Mouse (Mus musculus): Measurements from ENCODE around the gene Dpf3. TPM values are rescaled to one million over a fixed set of nuclear protein-coding genes. Genes with fewer than 3 reads are reported as not detected.

Gene Dpf3
- total RNA-seq, 4 experiments from 2014 or later, result 16.1 to 21.9 (median 20.1) TPM

GRCm38 (mm10) chr12:83470085-83470484, 17.4 kb downstream of the Dpf3 start:
- no peak for DNase-seq (ENCODE audit: low spot score in 2 of 2)

DNA sequence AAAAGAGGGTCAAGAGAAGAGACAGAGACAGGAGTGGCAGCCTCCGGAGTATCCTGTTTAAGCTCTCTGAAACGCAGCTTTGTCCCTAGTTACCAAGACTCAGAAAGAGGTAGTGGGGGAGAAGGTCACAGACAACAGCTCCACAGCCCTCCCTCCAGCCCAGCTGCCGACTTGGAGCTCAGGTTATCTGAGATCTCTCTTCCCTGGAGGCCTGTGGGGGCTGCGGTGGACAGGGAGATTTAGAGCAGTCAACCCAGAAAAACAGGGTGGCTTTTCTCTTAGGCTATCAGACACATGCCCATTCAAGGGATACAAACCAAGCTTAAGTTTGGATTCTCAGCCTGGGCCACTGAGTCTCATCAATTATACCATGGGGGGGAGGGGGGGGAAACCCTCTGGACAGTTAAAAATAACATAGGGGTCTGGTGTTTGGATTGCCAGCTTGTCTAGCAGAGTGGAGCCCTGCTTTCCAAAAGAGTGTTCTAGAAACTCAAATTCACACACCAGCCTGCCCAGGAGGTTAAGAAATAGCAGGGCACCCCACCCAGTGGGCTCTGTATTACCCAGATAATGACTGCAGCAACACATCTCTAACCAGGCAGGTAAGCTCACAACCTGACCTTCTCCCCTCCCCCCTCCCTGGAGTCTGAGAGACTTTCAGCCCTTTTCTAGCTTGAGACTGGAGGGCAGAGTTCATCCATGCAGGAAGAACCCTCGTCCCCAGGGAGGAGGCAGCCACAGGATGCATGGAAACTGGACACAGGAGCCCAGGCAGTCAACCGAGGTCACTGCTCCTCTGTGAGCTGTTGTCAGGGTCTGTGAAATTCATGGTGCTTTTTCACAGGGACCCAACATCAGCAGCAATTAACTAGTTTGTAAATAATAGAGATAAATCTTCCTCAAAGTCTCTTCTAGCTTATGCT, 20.7 kb downstream of the Dpf3 start:
- DNase-seq (ENCODE audit: low spot score in 2 of 2), result no peak

GRCm38 (mm10) chr12:83466053-83466452, 21.5 kb downstream of the Dpf3 start:
- DNase-seq (ENCODE audit: low spot score in 2 of 2), result no peak

GRCm38 (mm10) chr12:83460272-83460671, 27.2 kb downstream of the Dpf3 start:
- no peak for DNase-seq (ENCODE audit: low spot score in 2 of 2)

- no peak for DNase-seq (ENCODE audit: low spot score in 2 of 2)
Observed at GRCm38 (mm10) chr12:83454697-83455321, 32.7 kb downstream of the Dpf3 start.

DNA sequence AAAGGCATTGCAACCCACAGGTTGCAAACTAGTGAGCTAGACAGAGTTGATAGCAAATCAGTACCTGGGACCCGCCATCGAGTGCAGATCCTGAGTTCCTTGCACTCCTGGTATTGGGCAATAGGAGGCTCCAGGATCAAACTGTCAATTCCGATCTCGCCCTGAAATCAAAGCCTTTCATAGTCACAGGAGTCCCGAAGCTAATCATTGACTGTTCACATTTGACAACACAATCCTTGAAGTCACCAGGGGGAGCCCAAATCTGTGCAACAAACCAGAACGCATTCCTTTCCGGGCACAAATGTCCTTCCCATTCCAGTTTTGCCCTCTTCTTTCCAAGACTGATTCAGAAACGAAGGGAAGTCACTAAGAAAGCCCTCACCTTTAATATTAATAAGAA, 35.7 kb downstream of the Dpf3 start:
- DNase-seq (ENCODE audit: low spot score in 2 of 2), result no peak

DNA sequence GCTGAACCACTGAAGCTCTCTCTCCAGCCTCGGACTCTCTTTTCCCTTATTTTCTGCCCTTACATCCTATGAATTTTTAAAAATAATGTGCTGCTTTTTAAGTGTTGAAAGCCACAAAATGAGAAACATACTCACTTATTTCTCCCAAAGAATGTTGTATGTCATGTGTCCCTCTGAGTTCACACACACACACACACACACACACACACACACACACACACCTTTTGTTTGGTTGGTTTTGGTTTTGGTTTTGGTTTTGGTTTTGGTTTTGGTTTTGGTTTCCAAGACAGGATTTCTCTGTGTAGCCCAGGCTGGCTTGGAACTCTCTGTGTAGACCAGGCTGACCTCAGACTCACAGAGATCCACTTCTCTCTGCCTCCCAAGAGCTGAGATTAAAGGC, 37.0 kb downstream of the Dpf3 start:
- no peak for DNase-seq (ENCODE audit: low spot score in 2 of 2)

DNA sequence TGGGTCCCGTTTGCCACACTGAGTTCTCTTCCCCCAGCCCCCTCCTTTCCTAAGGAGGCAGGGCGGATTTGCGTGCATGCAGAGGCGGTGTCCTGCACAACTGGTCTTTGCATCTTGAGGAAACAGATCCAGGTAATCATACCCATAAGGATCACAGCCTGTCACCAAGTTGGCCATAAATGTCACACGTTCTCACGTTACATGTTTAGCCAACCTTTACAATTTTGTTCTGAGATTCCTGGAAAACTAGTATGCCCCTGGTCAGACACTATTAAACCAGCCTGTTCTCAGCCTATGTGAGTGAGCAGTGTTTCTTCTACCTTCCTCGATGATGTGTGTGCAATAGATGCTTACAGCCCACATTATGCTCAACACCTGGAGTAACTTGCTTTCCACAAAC, 38.3 kb downstream of the Dpf3 start:
- no peak for DNase-seq (ENCODE audit: low spot score in 2 of 2)

DNA sequence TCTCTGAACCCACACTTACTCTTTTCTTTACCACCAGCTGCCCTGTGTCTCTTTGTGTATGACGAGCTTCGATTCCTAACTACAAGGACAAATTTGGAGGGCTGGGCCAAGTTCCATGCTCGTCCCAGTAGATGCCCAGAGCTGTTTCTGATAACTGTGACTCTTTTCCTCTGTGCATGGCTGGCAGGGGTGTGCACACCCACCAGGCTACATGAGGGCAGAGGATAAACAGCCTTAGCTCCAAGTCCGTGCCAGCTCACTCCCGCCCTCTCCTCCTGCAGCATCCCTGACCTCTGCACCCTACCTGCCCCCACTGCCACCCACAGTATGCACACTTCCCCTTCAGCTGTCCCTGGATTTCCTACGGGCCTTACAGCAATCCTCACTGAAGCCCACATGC, 41.9 kb downstream of the Dpf3 start:
- no peak for DNase-seq (ENCODE audit: low spot score in 2 of 2)

- no peak for DNase-seq (ENCODE audit: low spot score in 2 of 2)
Observed at GRCm38 (mm10) chr12:83444448-83444847, 43.1 kb downstream of the Dpf3 start.

DNA sequence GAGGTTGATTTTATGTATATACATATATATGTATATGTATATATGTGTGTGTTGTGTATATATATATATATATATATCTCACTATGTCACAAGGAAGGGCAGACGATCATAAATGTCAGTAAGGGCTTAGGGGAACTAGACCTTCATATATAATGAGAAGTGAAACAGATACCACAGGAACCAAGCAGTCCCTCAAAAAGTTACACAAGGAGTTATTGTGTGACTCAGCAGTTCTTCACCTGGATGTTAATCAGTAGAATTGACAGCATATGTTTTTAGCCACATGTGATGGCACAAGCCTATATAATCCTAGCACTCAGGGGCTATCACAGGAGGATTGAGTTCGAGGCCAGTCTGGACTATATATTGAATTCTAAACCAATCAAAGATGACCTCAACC, 49.5 kb downstream of the Dpf3 start:
- DNase-seq (ENCODE audit: low spot score in 2 of 2), result no peak

GRCm38 (mm10) chr12:83433987-83434698, 53.4 kb downstream of the Dpf3 start:
- no peak for DNase-seq (ENCODE audit: low spot score in 2 of 2)

DNA sequence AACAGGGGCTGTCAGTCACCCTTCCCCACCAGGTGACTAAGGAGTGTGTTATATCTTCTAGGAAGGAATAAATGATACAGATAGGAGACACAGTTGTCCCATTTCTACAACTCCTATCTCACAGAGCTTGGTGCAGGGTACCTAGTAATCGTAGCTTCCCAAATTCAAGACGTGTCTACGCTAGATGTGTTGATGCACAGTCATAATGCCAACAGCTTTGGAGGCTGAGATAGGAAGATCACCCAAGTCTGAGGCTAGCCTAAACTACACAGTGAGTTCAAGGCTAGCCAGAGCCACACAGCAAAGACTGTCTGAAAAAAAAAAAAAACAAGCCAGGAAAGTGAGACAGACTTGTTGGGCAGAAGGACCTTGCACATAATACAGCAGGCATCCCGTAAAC, 54.1 kb downstream of the Dpf3 start:
- no peak for DNase-seq (ENCODE audit: low spot score in 2 of 2)

- no peak for DNase-seq (ENCODE audit: low spot score in 2 of 2)
Observed at GRCm38 (mm10) chr12:83430207-83430606, 57.3 kb downstream of the Dpf3 start.

DNA sequence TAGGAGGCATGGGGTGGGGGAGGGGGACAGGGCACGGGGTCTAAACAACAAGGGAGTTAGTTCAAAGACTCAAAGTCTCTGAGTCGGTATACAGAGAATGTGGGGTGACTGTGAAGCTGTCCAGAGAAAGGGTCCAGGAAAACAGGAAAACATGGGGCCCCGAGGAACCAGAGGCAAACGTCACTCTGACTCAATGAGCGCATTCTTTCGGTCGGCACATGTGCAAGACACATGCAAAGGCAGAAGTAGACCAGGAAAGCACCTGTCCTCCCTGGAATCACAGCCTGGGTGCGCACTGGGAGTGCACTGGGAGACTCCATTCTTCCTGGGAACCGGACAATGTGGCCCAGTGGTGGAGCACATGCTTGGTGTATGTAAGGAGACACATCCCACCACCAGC, 59.5 kb downstream of the Dpf3 start:
- no peak for DNase-seq (ENCODE audit: low spot score in 2 of 2)

GRCm38 (mm10) chr12:83427601-83428000, 59.9 kb downstream of the Dpf3 start:
- no peak for DNase-seq (ENCODE audit: low spot score in 2 of 2)

- DNase-seq (ENCODE audit: low spot score in 2 of 2), result no peak
Observed at GRCm38 (mm10) chr12:83426326-83426725, 61.2 kb downstream of the Dpf3 start.

GRCm38 (mm10) chr12:83425736-83426135, 61.8 kb downstream of the Dpf3 start:
- DNase-seq (ENCODE audit: low spot score in 2 of 2), result no peak

DNA sequence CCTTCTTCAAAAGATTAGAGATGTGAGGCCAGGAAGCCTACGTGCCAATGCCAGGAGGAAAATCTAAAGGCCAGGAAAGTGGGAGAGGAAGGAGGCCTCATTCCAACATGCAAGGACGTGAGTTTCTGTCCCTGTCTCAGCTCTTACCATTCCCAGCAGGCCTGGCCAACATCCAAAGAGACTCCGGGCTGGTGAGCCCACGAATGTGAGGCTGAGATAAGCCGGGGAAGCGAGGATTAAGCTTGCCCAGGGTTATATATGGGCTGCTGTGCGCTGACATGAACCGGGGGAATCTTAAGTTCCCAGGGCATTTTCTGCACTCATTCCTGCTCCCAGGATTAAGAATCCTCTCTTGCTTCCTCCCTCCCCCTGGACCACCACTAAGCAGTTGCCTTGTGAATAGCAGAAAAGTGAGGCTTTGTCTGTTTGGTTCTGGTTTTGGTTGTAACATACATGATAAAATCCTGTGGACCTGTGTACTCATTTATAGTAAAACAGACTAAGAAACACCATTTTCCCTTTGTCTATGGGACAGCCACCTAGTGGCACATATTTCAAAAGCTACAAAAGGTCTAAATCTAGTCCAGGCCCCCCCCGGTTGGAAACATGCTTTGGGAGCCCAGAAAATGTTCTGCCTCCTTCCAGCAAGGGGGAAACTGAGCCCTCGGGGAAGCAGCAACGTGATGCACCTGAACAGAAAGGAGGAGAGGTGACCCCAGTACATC, 62.6 kb downstream of the Dpf3 start:
- no peak for DNase-seq (ENCODE audit: low spot score in 2 of 2)

GRCm38 (mm10) chr12:83424086-83424719, 63.3 kb downstream of the Dpf3 start:
- DNase-seq (ENCODE audit: low spot score in 2 of 2), result no peak

GRCm38 (mm10) chr12:83420346-83420745, 67.2 kb downstream of the Dpf3 start:
- no peak for DNase-seq (ENCODE audit: low spot score in 2 of 2)
